Mouse (Mus musculus) olfactory bulb, adult 2 months (tissue): ENCODE results near the gene Hspb6.

Experiments used
- CTCF ChIP-seq: fragments of 200-500 bp; IDR thresholded peaks from 2 replicates; pipeline ENCODE4 v1.5.1; 2012; ENCODE audit warnings: low read depth, mild to moderate bottlenecking, low read length, moderate library complexity; ENCODE audit not compliant: insufficient read depth
- POLR2A ChIP-seq: fragments of 200-500 bp; IDR thresholded peaks from 2 replicates; pipeline ENCODE4 v1.6.1; 2012; ENCODE audit warnings: mild to moderate bottlenecking, low read depth, low read length, moderate library complexity; ENCODE audit not compliant: insufficient read depth

DNA sequence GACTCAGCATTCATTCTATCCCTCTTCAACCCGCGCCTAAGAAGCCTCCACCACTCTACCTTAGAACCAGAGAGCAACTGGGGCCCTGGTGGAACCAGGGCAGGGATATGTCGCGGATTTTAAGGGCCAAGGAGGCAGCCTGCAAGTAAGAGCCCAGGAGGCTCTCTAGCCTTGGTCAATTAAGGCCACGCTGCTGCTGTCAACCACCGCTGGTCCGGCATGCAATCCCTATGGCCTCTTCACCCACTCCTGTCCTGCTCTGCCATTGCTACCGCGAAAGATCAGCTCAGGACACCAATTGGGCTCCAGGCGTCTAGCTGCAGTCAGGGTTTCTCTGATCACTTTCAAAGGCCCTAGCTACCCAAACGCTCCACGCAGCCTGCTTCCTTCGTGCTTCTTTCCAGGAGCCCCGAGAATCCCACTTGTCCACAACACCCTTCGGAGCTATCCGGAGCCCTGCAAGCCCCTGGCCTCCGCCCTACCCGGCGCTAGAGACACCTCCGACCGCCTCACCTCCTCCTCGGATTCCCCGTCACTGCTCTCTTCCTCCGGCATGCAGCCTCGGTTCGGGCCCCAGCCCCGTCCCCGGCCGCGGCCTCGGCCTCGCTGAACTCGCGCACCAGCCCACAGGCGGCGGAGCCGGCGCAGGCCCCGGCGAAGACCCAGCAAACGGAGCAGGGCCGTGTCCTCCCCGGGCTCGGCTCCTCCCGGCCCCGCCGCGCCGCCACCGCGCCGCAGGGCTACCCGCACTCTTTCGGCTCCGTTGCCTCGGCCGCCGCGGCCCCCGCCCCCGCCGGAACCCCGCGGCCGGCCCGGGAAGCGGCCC lies 36.1 kb downstream of the Hspb6 start:
- TF ChIP-seq CTCF: no peak
- no peak for TF ChIP-seq POLR2A
